Mouse (Mus musculus): ENCODE results near the gene Ror2. TPM values are rescaled to one million over a fixed set of nuclear protein-coding genes. Genes with fewer than 3 reads are reported as not detected.

The Ror2 gene
- polyA plus RNA-seq, 1 experiment from 2014 or later = 9.8 TPM

- 64% methylated on average over 9 of the region's 9 CpGs for WGBS
- no peaks in the 10 kb centered on the region for H3K9me3 ChIP-seq (ENCODE audit: control insufficient read depth)
- H3K4me2 ChIP-seq (replicated peaks; ENCODE audit: low read depth) = no peak overlapping the region
- no peak overlapping the region for H3K9ac ChIP-seq (ENCODE audit: low read depth, low read length)
- ATAC-seq = no peak
- H3K27ac ChIP-seq (ENCODE audit: low read depth, low read length) = no peak overlapping the region
- 0 out of 2 replicates have a peak, but pooled peaks cover 8% of the 10 kb centered on the region for H3K4me1 ChIP-seq (replicated peaks; ENCODE audit: control insufficient read depth, insufficient read depth, low read length)
- TF ChIP-seq CTCF (IDR thresholded peaks at IDR 0.05; ENCODE audit: low read depth) = no peak
- no peaks in the 10 kb centered on the region for H3K36me3 ChIP-seq (ENCODE audit: control insufficient read depth, insufficient read depth)
- H3K27me3 ChIP-seq (replicated peaks; ENCODE audit: control insufficient read depth, insufficient read depth, low read length) = no peaks in the 10 kb centered on the region
- no peak overlapping the region for H3K4me3 ChIP-seq (ENCODE audit: low read depth, low read length)
Measured at GRCm38 (mm10) chr13:53158405-53159005, 127.4 kb downstream of the Ror2 start.

- 77% methylated on average over 15 of the region's 15 CpGs for WGBS
Measured at GRCm38 (mm10) chr13:53156911-53157310, 129.0 kb downstream of the Ror2 start.

GRCm38 (mm10) chr13:53156282-53156681, 129.6 kb downstream of the Ror2 start:
- no peak for ATAC-seq
- Histone ChIP-seq H3K27ac (ENCODE audit: low read depth, low read length) (no peak overlapping the region), H3K36me3 (ENCODE audit: control insufficient read depth, insufficient read depth) (no peaks in the 10 kb centered on the region), H3K4me1 (replicated peaks; ENCODE audit: control insufficient read depth, insufficient read depth, low read length) (0 out of 2 replicates have a peak, but pooled peaks cover 6% of the 10 kb centered on the region), H3K9me3 (ENCODE audit: control insufficient read depth) (no peaks in the 10 kb centered on the region), H3K4me2 (replicated peaks; ENCODE audit: low read depth) (no peak overlapping the region), H3K9ac (ENCODE audit: low read depth, low read length) (no peak overlapping the region), H3K4me3 (ENCODE audit: low read depth, low read length) (no peak overlapping the region), H3K27me3 (replicated peaks; ENCODE audit: control insufficient read depth, insufficient read depth, low read length) (no peaks in the 10 kb centered on the region)
- WGBS = 81% methylated on average over 6 of the region's 6 CpGs
- no peak for TF ChIP-seq CTCF (IDR thresholded peaks at IDR 0.05; ENCODE audit: low read depth)

More at GRCm38 (mm10) chr13:53156911-53157310, 129.0 kb downstream of the Ror2 start:
- Histone ChIP-seq H3K36me3 (ENCODE audit: control insufficient read depth, insufficient read depth) (no peaks in the 10 kb centered on the region), H3K4me3 (ENCODE audit: low read depth, low read length) (no peak overlapping the region), H3K4me1 (replicated peaks; ENCODE audit: control insufficient read depth, insufficient read depth, low read length) (0 out of 2 replicates have a peak, but pooled peaks cover 6% of the 10 kb centered on the region), H3K27ac (ENCODE audit: low read depth, low read length) (no peak overlapping the region), H3K27me3 (replicated peaks; ENCODE audit: control insufficient read depth, insufficient read depth, low read length) (no peaks in the 10 kb centered on the region), H3K4me2 (replicated peaks; ENCODE audit: low read depth) (no peak overlapping the region), H3K9ac (ENCODE audit: low read depth, low read length) (no peak overlapping the region), H3K9me3 (ENCODE audit: control insufficient read depth) (no peaks in the 10 kb centered on the region)
- no peak for TF ChIP-seq CTCF (IDR thresholded peaks at IDR 0.05; ENCODE audit: low read depth)
- no peak for ATAC-seq

- Histone ChIP-seq H3K4me1 (replicated peaks; ENCODE audit: control insufficient read depth, insufficient read depth, low read length) (no peaks in the 10 kb centered on the region), H3K27me3 (replicated peaks; ENCODE audit: control insufficient read depth, insufficient read depth, low read length) (no peaks in the 10 kb centered on the region), H3K4me2 (replicated peaks; ENCODE audit: low read depth) (no peak overlapping the region), H3K9me3 (ENCODE audit: control insufficient read depth) (no peaks in the 10 kb centered on the region), H3K4me3 (ENCODE audit: low read depth, low read length) (no peak overlapping the region), H3K36me3 (ENCODE audit: control insufficient read depth, insufficient read depth) (0 out of 2 replicates have a peak, but pooled peaks cover 3% of the 10 kb centered on the region), H3K9ac (ENCODE audit: low read depth, low read length) (no peak overlapping the region), H3K27ac (ENCODE audit: low read depth, low read length) (no peak overlapping the region)
- no peak for ATAC-seq
- 66% methylated on average over 3 of the region's 3 CpGs for WGBS
- TF ChIP-seq CTCF (IDR thresholded peaks at IDR 0.05; ENCODE audit: low read depth) = no peak
Measured at GRCm38 (mm10) chr13:53145511-53145910, 140.4 kb downstream of the Ror2 start.

DNA sequence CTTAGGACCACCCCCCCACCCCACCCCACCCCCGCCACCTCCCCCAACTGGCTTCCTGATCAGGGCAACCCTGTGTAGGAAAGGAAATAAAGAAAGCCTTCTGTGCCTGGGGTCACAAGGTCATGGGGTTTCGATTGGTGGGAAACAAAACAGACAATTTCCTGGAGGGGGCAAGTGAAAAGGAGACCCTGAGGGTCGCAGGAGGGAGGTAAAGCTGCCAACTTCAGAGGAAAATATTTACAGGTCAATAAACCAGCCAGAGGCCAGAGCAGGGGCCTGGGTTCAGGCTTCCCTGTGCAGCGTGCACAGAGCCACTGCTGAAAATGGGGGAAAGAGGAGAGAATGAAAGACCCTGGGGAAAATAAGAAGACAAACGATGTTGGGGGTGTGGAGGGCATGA, 142.8 kb downstream of the Ror2 start:
- no peak overlapping the region for H3K9ac ChIP-seq (ENCODE audit: low read depth, low read length)
- H3K27ac ChIP-seq (ENCODE audit: low read depth, low read length) = no peak overlapping the region
- no peak for TF ChIP-seq CTCF (IDR thresholded peaks at IDR 0.05; ENCODE audit: low read depth)
- no peak for ATAC-seq
- H3K36me3 ChIP-seq (ENCODE audit: control insufficient read depth, insufficient read depth) = 0 out of 2 replicates have a peak, but pooled peaks cover 3% of the 10 kb centered on the region
- H3K4me3 ChIP-seq (ENCODE audit: low read depth, low read length) = no peak overlapping the region
- H3K9me3 ChIP-seq (ENCODE audit: control insufficient read depth) = no peaks in the 10 kb centered on the region
- no peaks in the 10 kb centered on the region for H3K27me3 ChIP-seq (replicated peaks; ENCODE audit: control insufficient read depth, insufficient read depth, low read length)
- no peaks in the 10 kb centered on the region for H3K4me1 ChIP-seq (replicated peaks; ENCODE audit: control insufficient read depth, insufficient read depth, low read length)
- WGBS = 27% methylated on average over 5 of the region's 5 CpGs
- no peak overlapping the region for H3K4me2 ChIP-seq (replicated peaks; ENCODE audit: low read depth)

GRCm38 (mm10) chr13:53142268-53142667, 143.7 kb downstream of the Ror2 start:
- ATAC-seq = no peak
- 0 out of 2 replicates have a peak, but pooled peaks cover 3% of the 10 kb centered on the region for H3K36me3 ChIP-seq (ENCODE audit: control insufficient read depth, insufficient read depth)
- no peaks in the 10 kb centered on the region for H3K4me1 ChIP-seq (replicated peaks; ENCODE audit: control insufficient read depth, insufficient read depth, low read length)
- H3K27me3 ChIP-seq (replicated peaks; ENCODE audit: control insufficient read depth, insufficient read depth, low read length) = no peaks in the 10 kb centered on the region
- no peak overlapping the region for H3K27ac ChIP-seq (ENCODE audit: low read depth, low read length)
- no peak overlapping the region for H3K4me3 ChIP-seq (ENCODE audit: low read depth, low read length)
- no peaks in the 10 kb centered on the region for H3K9me3 ChIP-seq (ENCODE audit: control insufficient read depth)
- no peak overlapping the region for H3K9ac ChIP-seq (ENCODE audit: low read depth, low read length)
- no peak for TF ChIP-seq CTCF (IDR thresholded peaks at IDR 0.05; ENCODE audit: low read depth)
- H3K4me2 ChIP-seq (replicated peaks; ENCODE audit: low read depth) = no peak overlapping the region
- WGBS = 76% methylated on average over 10 of the region's 10 CpGs
